ENCODE assay signal across 12 mouse cellular contexts in the genomic region with DNA sequence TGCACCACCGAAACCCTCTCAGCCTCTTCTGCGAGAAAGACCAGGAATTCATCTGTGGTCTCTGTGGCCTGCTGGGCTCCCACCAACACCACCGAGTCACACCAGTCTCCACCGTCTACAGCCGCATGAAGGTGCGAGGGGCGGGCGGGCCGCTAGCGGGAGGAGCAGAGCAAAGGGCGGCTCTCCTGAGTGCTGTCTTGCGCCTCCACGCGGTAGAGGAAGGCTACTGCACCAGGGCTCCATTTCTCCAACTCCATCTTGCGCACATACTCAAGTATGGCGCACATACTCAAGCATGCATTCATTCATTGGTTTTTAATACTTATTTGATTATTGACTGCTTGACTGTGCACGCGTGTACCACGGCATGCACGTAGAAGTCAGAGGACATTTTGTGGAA. TPM values are rescaled to one million over a fixed set of nuclear protein-coding genes. Genes with fewer than 3 reads are reported as not detected.
DNase-seq lines count a peak whose midpoint lies in the region; ATAC-seq and TF ChIP-seq lines count a peak whose summit lies in the region.
"Had no signal": no experiment of that assay in that cellular context is flagged by ENCODE, and none has a peak within 500 bp of the region (broad histone marks: within the 10 kb centered on the region; RNA-seq: fewer than 3 reads in every experiment).

No protein-coding gene starts in this region.

- H3K36me3 ChIP-seq in heart, postnatal 0 days (replicated peaks; ENCODE audit: control insufficient read depth, insufficient read depth, low read length), result no peaks in the 10 kb centered on the region
- no peaks in the 10 kb centered on the region for H3K36me3 ChIP-seq in embryonic facial prominence, embryonic 10.5 days (replicated peaks)
- no peaks in the 10 kb centered on the region for H3K36me3 ChIP-seq in small intestine, adult 2 months (ENCODE audit: control insufficient read depth, insufficient read depth, low read length)

- peaks cover 12% of the 10 kb centered on the region for H3K27me3 ChIP-seq in heart, postnatal 0 days (ENCODE audit: control insufficient read depth, insufficient read depth, low read length)
- peaks cover 27% of the 10 kb centered on the region for H3K27me3 ChIP-seq in embryonic facial prominence, embryonic 10.5 days (replicated peaks; ENCODE audit: low read depth, poor library complexity, severe bottlenecking)
- no peaks in the 10 kb centered on the region for H3K27me3 ChIP-seq in small intestine, adult 2 months (ENCODE audit: control insufficient read depth, insufficient read depth, low read length)

- ATAC-seq in heart, postnatal 0 days (ENCODE audit: insufficient read depth, low read depth), result no peak

- H3K4me3 ChIP-seq in heart, postnatal 0 days (ENCODE audit: low read depth, low read length), result no peak overlapping the region
- peak overlapping the region; percentile 5; the same call in 1 of the 2 replicates for H3K4me3 ChIP-seq in embryonic facial prominence, embryonic 10.5 days
- H3K4me3 ChIP-seq in small intestine, adult 2 months (ENCODE audit: low read depth, low read length), result no peak overlapping the region
- H3K4me3 ChIP-seq: megakaryocyte, embryonic 14.5 days had no signal

- TF ChIP-seq POLR2A in small intestine, adult 2 months (IDR thresholded peaks at IDR 0.05; ENCODE audit: low read depth, low read length), result no peak

- TF ChIP-seq CTCF in heart, postnatal 0 days (IDR thresholded peaks at IDR 0.05; ENCODE audit: low read depth), result peak; percentile 16; the same call in 1 of the 2 replicates
- TF ChIP-seq CTCF in small intestine, adult 2 months (IDR thresholded peaks at IDR 0.05; ENCODE audit: extremely low read depth, insufficient read length, insufficient replicate concordance, low read depth, low read length), result peak; percentile 43; the same call in 1 of the 2 replicates

- TF ChIP-seq EP300 in heart, postnatal 0 days (IDR thresholded peaks at IDR 0.05; ENCODE audit: low read depth), result no peak

- H3K9me3 ChIP-seq in heart, postnatal 0 days (replicated peaks; ENCODE audit: control insufficient read depth, low read length), result no peaks in the 10 kb centered on the region
- H3K9me3 ChIP-seq in embryonic facial prominence, embryonic 10.5 days, result peaks cover 15% of the 10 kb centered on the region

- 16% methylated on average over 20 of the region's 20 CpGs for WGBS in heart, postnatal 0 days
- 17% methylated on average over 20 of the region's 20 CpGs for WGBS in embryonic facial prominence, embryonic 10.5 days
- WGBS in small intestine, adult 2 months, result 24% methylated on average over 20 of the region's 20 CpGs

- H3K4me2 ChIP-seq in heart, postnatal 0 days (ENCODE audit: low read depth, low read length), result no peak overlapping the region

- no peaks in the 10 kb centered on the region for H3K4me1 ChIP-seq in heart, postnatal 0 days (ENCODE audit: control insufficient read depth, insufficient read depth)
- 0 out of 2 replicates have a peak, but pooled peaks cover 4% of the 10 kb centered on the region for H3K4me1 ChIP-seq in embryonic facial prominence, embryonic 10.5 days
- no peaks in the 10 kb centered on the region for H3K4me1 ChIP-seq in small intestine, adult 2 months (ENCODE audit: control insufficient read depth, insufficient read depth, insufficient read length, low read length)
- H3K4me1 ChIP-seq: megakaryocyte, embryonic 14.5 days had no signal

- intact Hi-C loops in left cerebral cortex, postnatal 14 days (cut with DNase I), result no loop called here

- no peak overlapping the region for H3K27ac ChIP-seq in heart, postnatal 0 days (ENCODE audit: low read depth)
- no peak overlapping the region for H3K27ac ChIP-seq in embryonic facial prominence, embryonic 10.5 days (replicated peaks)
- H3K27ac ChIP-seq in small intestine, adult 2 months (ENCODE audit: insufficient read depth, low read depth, low read length), result no peak overlapping the region

- no peak overlapping the region for H3K9ac ChIP-seq in heart, postnatal 0 days (replicated peaks; ENCODE audit: low read depth, low read length)

- DNase-seq in heart, postnatal 0 days (ENCODE audit: low spot score), result no peak
- no peak for DNase-seq in heart, adult 8-10 months (ENCODE audit: low spot score)
- DNase-seq in ovary, postnatal 36 days (ENCODE audit: low spot score), result peak; percentile 28
- no peak for DNase-seq in ovary, adult 18-20 months (ENCODE audit: low spot score)
- peak; percentile 48 for DNase-seq in embryonic facial prominence, embryonic 10.5 days (ENCODE audit: low spot score)
- no peak for DNase-seq in left cerebral cortex, postnatal 14 days (ENCODE audit: low spot score in 2 of 2)
- DNase-seq in adrenal gland, adult 18-20 months (ENCODE audit: low spot score in 2 of 2), result no peak
- DNase-seq: heart, adult 11 months; right cerebral cortex, postnatal 25 days had no signal

RNA-seq across cellular contexts. Expression of gene Trim50, which starts 0.5 kb away (rescaled TPM):
- not detected in 2 replicates for total RNA-seq in heart, postnatal 0 days (2014; rRNA removed; ENCODE audit: low replicate concordance)
- not detected in 2 replicates for polyA plus RNA-seq in heart, postnatal 0 days (2015; fragmentation: Nextera tagmentation; extraction: Ambion mirVana)
- total RNA-seq in heart, adult 8-10 months (2022), result under 1 TPM in 1 of 4 experiments, not detected in 3; 0.28 TPM
- not detected in 2 replicates for polyA plus RNA-seq in embryonic facial prominence, embryonic 10.5 days (2016; fragmentation: Nextera tagmentation; extraction: Ambion mirVana)
- polyA plus RNA-seq in small intestine, adult 2 months (2012; rRNA removed), result 1.6 TPM in 1 of 2 replicates, not detected in the other
- total RNA-seq in left cerebral cortex, postnatal 14 days (2021), result not detected
- not detected for total RNA-seq in adrenal gland, adult 18-20 months (2021)
- polyA plus RNA-seq: large intestine, adult 2 months had no signal

RNA-seq across cellular contexts. Expression of gene Fkbp6, which starts 3.7 kb away (rescaled TPM):
- not detected in 2 replicates for total RNA-seq in heart, postnatal 0 days (2014; rRNA removed; ENCODE audit: low replicate concordance)
- not detected in 2 replicates for polyA plus RNA-seq in heart, postnatal 0 days (2015; fragmentation: Nextera tagmentation; extraction: Ambion mirVana)
- total RNA-seq in heart, adult 8-10 months (2022), result under 1 TPM in 3 of 4 experiments, not detected in 1; 0.24 to 0.94 (median 0.90) TPM
- not detected in 2 replicates for polyA plus RNA-seq in embryonic facial prominence, embryonic 10.5 days (2016; fragmentation: Nextera tagmentation; extraction: Ambion mirVana)
- polyA plus RNA-seq in small intestine, adult 2 months (2012; rRNA removed), result not detected in 2 replicates
- under 1 TPM in 1 of 2 experiments, not detected in 1; 0.70 TPM for total RNA-seq in left cerebral cortex, postnatal 14 days (2021)
- under 1 TPM in 1 of 2 experiments, not detected in 1; 0.33 TPM for total RNA-seq in adrenal gland, adult 18-20 months (2021)
- polyA plus RNA-seq: large intestine, adult 2 months had no signal

RNA-seq across cellular contexts. Expression of gene Nsun5, which starts 16.2 kb away (rescaled TPM):
- 8.7 and 19.3 TPM in 2 replicates for total RNA-seq in heart, postnatal 0 days (2014; rRNA removed; ENCODE audit: low replicate concordance)
- 11.4 and 13.1 TPM in 2 replicates for polyA plus RNA-seq in heart, postnatal 0 days (2015; fragmentation: Nextera tagmentation; extraction: Ambion mirVana)
- total RNA-seq in heart, adult 8-10 months (2022), result 10 to 100 TPM; 11.4 to 15.1 (median 13.3) TPM
- 47.9 and 48.0 TPM in 2 replicates for polyA plus RNA-seq in embryonic facial prominence, embryonic 10.5 days (2016; fragmentation: Nextera tagmentation; extraction: Ambion mirVana)
- 10.9 and 14.2 TPM in 2 replicates for polyA plus RNA-seq in small intestine, adult 2 months (2012; rRNA removed)
- total RNA-seq in left cerebral cortex, postnatal 14 days (2021), result 10 to 100 TPM; 13.9 to 19.5 TPM
- 10 to 100 TPM; 22.0 to 23.7 TPM for total RNA-seq in adrenal gland, adult 18-20 months (2021)

RNA-seq across cellular contexts. Expression of gene Pom121, which starts 40.8 kb away (rescaled TPM):
- 8.4 and 10.3 TPM in 2 replicates for total RNA-seq in heart, postnatal 0 days (2014; rRNA removed; ENCODE audit: low replicate concordance)
- 3.6 and 4.4 TPM in 2 replicates for polyA plus RNA-seq in heart, postnatal 0 days (2015; fragmentation: Nextera tagmentation; extraction: Ambion mirVana)
- 10 to 100 TPM in 3 of 4 experiments, 1 to 10 TPM in 1; 9.4 to 11.7 (median 10.8) TPM for total RNA-seq in heart, adult 8-10 months (2022)
- 20.1 and 20.3 TPM in 2 replicates for polyA plus RNA-seq in embryonic facial prominence, embryonic 10.5 days (2016; fragmentation: Nextera tagmentation; extraction: Ambion mirVana)
- 18.2 and 26.3 TPM in 2 replicates for polyA plus RNA-seq in small intestine, adult 2 months (2012; rRNA removed)
- 10 to 100 TPM; 45.8 to 46.2 TPM for total RNA-seq in left cerebral cortex, postnatal 14 days (2021)
- total RNA-seq in adrenal gland, adult 18-20 months (2021), result 10 to 100 TPM; 22.2 to 23.3 TPM

Comparison
In these comparisons a context has a peak if more than half of its experiments do, and no peak if none do; other contexts are left out.
1. DNase-seq: peak in ovary, postnatal 36 days (single experiment) and embryonic facial prominence, embryonic 10.5 days (single experiment); none in heart, postnatal 0 days (single experiment), heart, adult 8-10 months (single experiment), ovary, adult 18-20 months (single experiment), left cerebral cortex, postnatal 14 days (0 of 2) and adrenal gland, adult 18-20 months (0 of 2).